In genomic region chr9:23031916-23032315, GRCm38 (mm10) we compare ENCODE assay signal across 17 mouse cellular contexts.
DNase-seq lines count a peak whose midpoint lies in the region; ATAC-seq and TF ChIP-seq lines count a peak whose summit lies in the region.
"Had no signal": no experiment of that assay in that cellular context is flagged by ENCODE, and none has a peak within 500 bp of the region (broad histone marks: within the 10 kb centered on the region; RNA-seq: fewer than 3 reads in every experiment).

No protein-coding gene starts in this region.

- no peak for ATAC-seq in kidney, embryonic 14.5 days (ENCODE audit: low FRiP score, low TSS enrichment)
- ATAC-seq: intestine, postnatal 0 days; midbrain, embryonic 16.5 days had no signal

- TF ChIP-seq POLR2A in cerebellum, adult 2 months (IDR thresholded peaks at IDR 0.05; ENCODE audit: borderline replicate concordance, insufficient read depth, low read length) = no peak

- H3K4me1 ChIP-seq in cerebellum, adult 2 months (ENCODE audit: control insufficient read depth, insufficient read depth, low read length) = no peaks in the 10 kb centered on the region; the same call in none of the 2 replicates
- H3K4me1 ChIP-seq in kidney, embryonic 14.5 days (ENCODE audit: control insufficient read depth, insufficient read depth, low read length) = peaks cover 47% of the 10 kb centered on the region

- H3K27ac ChIP-seq in cerebellum, adult 2 months (ENCODE audit: insufficient read depth, low read length) = no peak overlapping the region
- no peak overlapping the region for H3K27ac ChIP-seq in kidney, embryonic 14.5 days (ENCODE audit: low read depth, low read length)
- H3K27ac ChIP-seq: embryonic facial prominence, embryonic 12.5 days; hindbrain, embryonic 14.5 days; neural tube, embryonic 12.5 days had no signal

- 35% methylated on average over 9 of the region's 9 CpGs for WGBS in cerebellum, adult 2 months
- 83% methylated on average over 9 of the region's 9 CpGs for WGBS in kidney, embryonic 14.5 days

- H3K27me3 ChIP-seq in cerebellum, adult 2 months (ENCODE audit: control insufficient read depth, insufficient read depth, low read length) = no peaks in the 10 kb centered on the region
- H3K27me3 ChIP-seq in kidney, embryonic 14.5 days (ENCODE audit: control insufficient read depth, insufficient read depth, low read length) = no peaks in the 10 kb centered on the region

- no peak for TF ChIP-seq CTCF in cerebellum, adult 2 months (IDR thresholded peaks at IDR 0.05; ENCODE audit: borderline replicate concordance, insufficient read depth, low read depth, low read length)

- no peak overlapping the region for H3K4me2 ChIP-seq in kidney, embryonic 14.5 days (replicated peaks; ENCODE audit: low read depth, low read length)
- H3K4me2 ChIP-seq: embryonic facial prominence, embryonic 12.5 days; hindbrain, embryonic 14.5 days; liver, embryonic 11.5 days; lung, embryonic 14.5 days; neural tube, embryonic 12.5 days had no signal

- no peak overlapping the region for H3K4me3 ChIP-seq in cerebellum, adult 2 months (replicated peaks; ENCODE audit: insufficient read depth, low read depth, low read length)
- H3K4me3 ChIP-seq in kidney, embryonic 14.5 days (ENCODE audit: low read length) = no peak overlapping the region
- H3K4me3 ChIP-seq: embryonic facial prominence, embryonic 12.5 days; neural tube, embryonic 12.5 days had no signal

- H3K9ac ChIP-seq in kidney, embryonic 14.5 days (ENCODE audit: low read depth, low read length) = no peak overlapping the region
- H3K9ac ChIP-seq: embryonic facial prominence, embryonic 12.5 days; hindbrain, embryonic 14.5 days; lung, embryonic 14.5 days; neural tube, embryonic 12.5 days had no signal

- no peaks in the 10 kb centered on the region for H3K9me3 ChIP-seq in kidney, embryonic 14.5 days (ENCODE audit: control insufficient read depth, low read length)
- H3K9me3 ChIP-seq: embryonic facial prominence, embryonic 12.5 days; neural tube, embryonic 12.5 days had no signal

- H3K36me3 ChIP-seq in kidney, embryonic 14.5 days (ENCODE audit: control insufficient read depth, insufficient read depth, low read length) = no peaks in the 10 kb centered on the region
- H3K36me3 ChIP-seq: embryonic facial prominence, embryonic 12.5 days; neural tube, embryonic 12.5 days had no signal

- peak; percentile 33 to 63 for DNase-seq in cerebellum, adult 2 months
- DNase-seq in cerebellum, adult 11 months = no peak
- peak; percentile 48 for DNase-seq in kidney, adult 18-20 months
- DNase-seq in adrenal gland, postnatal 25 days = peak; percentile 55
- DNase-seq in kidney, postnatal 14 days = peak; percentile 57
- no peak for DNase-seq in left cerebral cortex, postnatal 14 days (ENCODE audit: low spot score in 2 of 2)
- no peak for DNase-seq in right cerebral cortex, postnatal 25 days
- DNase-seq: layer of hippocampus, adult 9-11 months; lung, embryonic 14.5 days; thymus, adult 2 months had no signal

- intact Hi-C loops in left cerebral cortex, postnatal 14 days (cut with DNase I) = no loop called here

Comparison
In these comparisons a context has a peak if more than half of its experiments do, and no peak if none do; other contexts are left out.
1. DNase-seq: peak in cerebellum, adult 2 months (2 of 2), kidney, adult 18-20 months (single experiment), adrenal gland, postnatal 25 days (single experiment) and kidney, postnatal 14 days (single experiment); none in cerebellum, adult 11 months (single experiment), left cerebral cortex, postnatal 14 days (0 of 2) and right cerebral cortex, postnatal 25 days (single experiment).